Mouse (Mus musculus) stomach, embryonic 16.5 days (tissue): ENCODE results near the gene Raf1. TPM values are rescaled to one million over a fixed set of nuclear protein-coding genes. Genes with fewer than 3 reads are reported as not detected.
A peak's percentile ranks its signal among the peaks of the same experiment; 100 is the strongest.

Experiments used
- ATAC-seq: fragments of 200-750 bp; cut with Nextera tagmentation; 2 replicates; pipeline ENCODE4 v1.8.0; 2017; ENCODE audit warnings: moderate number of reproducible peaks, moderate TSS enrichment; ENCODE audit not compliant: insufficient read depth, low FRiP score
- H3K27ac ChIP-seq: fragments of 300-500 bp; sonication (generic); 2 replicates; pipeline ENCODE4 v1.5.1; 2014; ENCODE audit warnings: low read length
- H3K27me3 ChIP-seq: fragments of 300-500 bp; sonication (generic); 2 replicates; pipeline ENCODE4 v1.6.1; 2014; ENCODE audit warnings: low read length, control low read depth, mixed read lengths; ENCODE audit not compliant: control insufficient read depth, insufficient read depth
- H3K36me3 ChIP-seq: fragments of 300-500 bp; sonication (generic); 2 replicates; pipeline ENCODE4 v1.6.1; 2014; ENCODE audit warnings: low read length; ENCODE audit not compliant: control insufficient read depth, insufficient read depth
- H3K4me1 ChIP-seq: fragments of 300-500 bp; sonication (generic); 2 replicates; pipeline ENCODE4 v1.6.1; 2014; ENCODE audit warnings: low read length, control low read depth, mixed read lengths; ENCODE audit not compliant: control insufficient read depth, insufficient read depth
- H3K4me2 ChIP-seq: fragments of 300-500 bp; sonication (generic); 2 replicates; pipeline ENCODE4 v1.6.1; 2014; ENCODE audit warnings: low read depth, low read length, mixed read lengths
- H3K4me3 ChIP-seq: fragments of 300-500 bp; sonication (generic); replicated peaks from 2 replicates; pipeline ENCODE4 v1.5.1; 2014; ENCODE audit warnings: mild to moderate bottlenecking, low read length
- H3K9ac ChIP-seq: fragments of 300-500 bp; sonication (generic); 2 replicates; pipeline ENCODE4 v1.6.1; 2014; ENCODE audit warnings: low read length
- H3K9me3 ChIP-seq: fragments of 300-500 bp; sonication (generic); replicated peaks from 2 replicates; pipeline ENCODE4 v1.6.1; 2016; ENCODE audit warnings: low read length, control low read depth; ENCODE audit not compliant: control insufficient read depth
- WGBS: fragments of 180-500 bp; shearing (Covaris S2); extraction: QIAGEN DNeasy Blood & Tissue Kit; methylation state at CpG from one replicate; pipeline ENCODE4 v1.1.7; 2014; 5-methylcytosine and 5-hydroxymethylcytosine counted together
- polyA plus RNA-seq: library from polyadenylated mRNA; unstranded; fragments of >200 nt; fragmentation: Nextera tagmentation; extraction: Ambion mirVana; gene quantifications from 2 replicates; pipeline ENCODE4 v1.2.1, GENCODE M21; 2015

The Raf1 gene
- polyA plus RNA-seq, 1 experiment from 2014 or later, result 76.9 TPM

DNA sequence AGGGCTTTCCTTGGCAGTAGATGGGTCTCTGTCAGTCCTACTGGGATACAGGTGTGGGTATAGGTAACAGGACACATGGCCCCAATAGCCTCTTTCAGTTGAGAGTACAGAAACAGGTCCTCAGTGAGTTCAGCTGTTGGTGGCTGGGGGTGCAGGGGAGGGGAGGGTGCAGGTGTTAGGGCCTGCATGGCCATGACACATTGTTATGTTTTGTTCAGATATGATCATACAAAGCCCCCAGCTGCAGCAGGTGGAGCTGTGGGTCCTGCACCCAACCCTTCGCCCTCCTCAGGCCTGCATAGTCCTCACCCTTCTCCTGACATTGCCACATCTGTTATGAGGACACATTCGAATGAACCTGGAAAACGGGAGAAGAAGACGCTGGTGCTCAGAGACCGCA lies 66.1 kb downstream of the Raf1 start:
- H3K36me3 ChIP-seq, result no peaks in the 10 kb centered on the region
- no peak overlapping the region for H3K4me3 ChIP-seq
- no peaks in the 10 kb centered on the region for H3K4me1 ChIP-seq
- H3K4me2 ChIP-seq, result no peak overlapping the region
- 96% methylated on average over 5 of the region's 5 CpGs for WGBS
- no peaks in the 10 kb centered on the region for H3K27me3 ChIP-seq
- H3K27ac ChIP-seq, result no peak overlapping the region
- H3K9me3 ChIP-seq, result no peaks in the 10 kb centered on the region
- no peak overlapping the region for H3K9ac ChIP-seq
- ATAC-seq, result no peak

DNA sequence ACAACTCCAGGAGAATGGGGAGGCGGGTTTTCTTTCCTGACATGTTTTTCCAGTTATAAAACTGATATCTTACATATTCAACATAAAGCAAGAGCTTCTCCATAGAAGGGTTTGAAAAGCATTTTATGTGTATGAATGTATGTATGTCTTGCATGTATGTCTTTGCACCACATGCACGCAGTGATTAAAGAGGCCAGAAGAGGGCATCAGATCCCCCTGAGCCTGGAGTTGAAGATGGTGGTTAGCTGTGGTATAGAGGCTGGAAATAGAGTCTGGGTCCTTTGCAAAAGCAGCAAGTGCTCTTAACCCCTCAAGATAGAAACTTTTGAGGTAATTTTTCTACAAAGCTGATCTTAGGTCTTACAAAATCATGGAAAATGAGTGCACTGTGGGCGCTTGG lies 67.3 kb downstream of the Raf1 start:
- H3K4me2 ChIP-seq, result no peak overlapping the region
- H3K4me3 ChIP-seq, result no peak overlapping the region
- ATAC-seq, result no peak
- H3K9me3 ChIP-seq, result no peaks in the 10 kb centered on the region
- H3K36me3 ChIP-seq, result no peaks in the 10 kb centered on the region
- no peaks in the 10 kb centered on the region for H3K27me3 ChIP-seq
- H3K9ac ChIP-seq, result no peak overlapping the region
- WGBS, result 65% methylated on average over 3 of the region's 3 CpGs
- no peaks in the 10 kb centered on the region for H3K4me1 ChIP-seq
- no peak overlapping the region for H3K27ac ChIP-seq

DNA sequence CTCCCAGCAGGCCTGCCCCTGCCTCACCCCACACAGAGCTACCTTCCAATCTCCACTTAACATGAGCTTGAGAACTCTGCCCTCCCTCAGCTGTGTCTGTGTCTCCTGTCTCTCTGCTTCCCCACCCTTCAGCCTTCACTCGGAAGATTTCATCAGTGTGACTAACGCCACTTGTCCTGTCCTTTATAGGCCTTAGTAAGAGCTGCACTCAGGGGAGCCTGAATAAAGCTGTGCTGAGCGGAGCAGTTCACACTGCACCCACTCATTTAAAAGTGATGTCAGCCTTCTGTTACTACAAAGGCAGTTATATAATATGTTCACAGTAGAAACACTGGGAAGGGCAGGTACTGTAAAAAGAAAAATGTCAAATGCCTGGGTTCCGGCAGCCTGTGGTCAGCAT lies 69.0 kb downstream of the Raf1 start:
- H3K4me2 ChIP-seq, result no peak overlapping the region
- no peak for ATAC-seq
- no peak overlapping the region for H3K27ac ChIP-seq
- no peak overlapping the region for H3K4me3 ChIP-seq
- H3K9me3 ChIP-seq, result no peaks in the 10 kb centered on the region
- H3K4me1 ChIP-seq, result peaks cover 7% of the 10 kb centered on the region
- no peaks in the 10 kb centered on the region for H3K36me3 ChIP-seq
- no peaks in the 10 kb centered on the region for H3K27me3 ChIP-seq
- H3K9ac ChIP-seq, result no peak overlapping the region
- 77% methylated on average over 4 of the region's 4 CpGs for WGBS

DNA sequence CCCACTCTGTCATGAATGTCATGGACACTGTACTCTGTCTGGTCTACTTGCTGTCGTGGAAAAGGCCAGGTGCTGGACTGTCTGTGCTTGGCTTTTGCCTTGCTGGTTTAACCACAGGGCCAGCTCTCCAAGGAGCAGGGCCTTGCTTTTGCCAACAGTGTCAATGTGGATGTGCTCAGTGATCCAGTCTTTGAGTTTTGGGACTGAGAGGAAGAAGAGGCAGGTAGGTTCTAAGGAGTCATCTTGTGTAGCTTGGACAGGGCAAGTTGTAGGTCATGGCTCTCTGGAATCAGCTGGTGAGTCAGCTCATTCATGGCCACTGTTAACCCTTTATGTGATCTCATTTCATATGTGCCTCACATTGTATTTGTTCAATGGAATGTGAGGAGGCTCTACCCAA lies 70.0 kb downstream of the Raf1 start:
- Histone ChIP-seq H3K9me3 (no peaks in the 10 kb centered on the region), H3K4me1 (peaks cover 8% of the 10 kb centered on the region), H3K4me2 (no peak overlapping the region), H3K27me3 (no peaks in the 10 kb centered on the region), H3K27ac (no peak overlapping the region), H3K9ac (no peak overlapping the region), H3K4me3 (no peak overlapping the region), H3K36me3 (no peaks in the 10 kb centered on the region)
- no peak for ATAC-seq
- 75% methylated on average over 1 of the region's 1 CpGs for WGBS

DNA sequence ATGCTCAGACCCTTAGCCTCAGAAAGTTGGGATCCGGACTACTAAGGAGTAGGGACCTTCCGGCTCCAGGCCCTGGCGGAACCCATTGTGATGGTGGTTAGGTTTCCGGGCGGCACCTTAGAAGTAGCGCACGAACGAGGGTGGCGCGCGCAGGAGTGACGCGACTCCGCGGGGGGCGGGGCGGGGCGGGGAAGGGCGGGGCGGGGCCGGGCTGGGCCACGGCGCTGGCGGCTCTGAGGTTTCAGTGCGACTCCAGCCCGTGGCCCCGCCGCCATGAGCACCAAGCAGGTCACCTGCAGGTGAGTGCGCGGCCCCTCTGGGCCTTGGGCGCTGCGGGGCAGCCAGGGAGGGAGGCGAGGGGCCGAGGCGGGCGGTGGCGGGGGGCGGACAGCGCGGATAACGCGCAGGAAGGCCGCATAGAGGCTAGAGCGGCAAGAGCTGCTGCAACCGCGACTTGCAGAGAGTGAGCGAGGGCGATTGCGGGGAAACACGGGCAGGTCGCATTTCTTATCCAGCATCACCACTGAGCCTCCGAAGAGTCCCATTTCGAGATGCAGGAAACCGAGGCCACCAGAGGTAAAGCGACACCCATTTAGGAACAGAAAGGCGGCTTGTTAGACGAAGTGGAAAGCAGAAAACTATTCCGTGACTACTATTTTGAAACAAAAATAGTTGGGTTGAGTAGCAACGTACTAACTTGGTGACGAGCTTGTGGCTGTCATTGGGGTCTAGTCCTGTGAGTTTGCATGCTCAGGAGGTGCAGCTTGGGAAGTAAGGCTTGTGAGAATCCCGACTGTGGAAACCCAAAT lies 74.5 kb downstream of the Raf1 start, which contains the start of gene Mkrn2:
TSS of gene Mkrn2 (plus strand) at position 188 of the 809 bp plus-strand sequence.
- Histone ChIP-seq H3K27me3 (no peaks in the 10 kb centered on the region), H3K4me3 (peak within 1 kb of the TSS; percentile 92), H3K4me2 (peak within 1 kb of the TSS; percentile 80), H3K27ac (peak within 1 kb of the TSS; percentile 83), H3K9me3 (no peaks in the 10 kb centered on the region), H3K36me3 (no peaks in the 10 kb centered on the region), H3K4me1 (peaks cover 8% of the 10 kb centered on the region), H3K9ac (peak within 1 kb of the TSS; percentile 96)
- under 1% methylated on average over 60 of the region's 61 CpGs for WGBS
- peak; percentile 94 for ATAC-seq

DNA sequence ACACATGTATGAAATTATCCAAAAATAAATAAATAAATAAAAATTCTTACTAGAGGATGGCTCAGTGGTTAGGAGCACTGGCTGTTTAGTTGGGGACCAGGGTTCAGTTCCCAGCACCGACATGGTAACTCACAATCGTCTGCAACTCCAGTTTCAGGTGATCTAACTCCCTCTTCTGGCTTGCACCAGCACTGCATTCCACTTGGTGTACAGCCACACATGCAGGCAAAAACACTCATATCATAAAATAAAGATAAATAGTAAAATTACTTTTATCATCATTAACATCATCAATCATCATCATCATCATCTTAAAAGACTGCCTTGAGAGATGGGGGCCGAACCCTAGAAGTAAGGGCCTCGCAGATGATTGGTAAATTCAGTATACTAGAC lies 75.1 kb downstream of the Raf1 start:
- Histone ChIP-seq H3K9me3 (no peaks in the 10 kb centered on the region), H3K27me3 (no peaks in the 10 kb centered on the region), H3K27ac (no peak overlapping the region), H3K4me2 (peak overlapping the region; percentile 80), H3K4me3 (peak overlapping the region; percentile 92), H3K9ac (no peak overlapping the region), H3K36me3 (no peaks in the 10 kb centered on the region), H3K4me1 (peaks cover 8% of the 10 kb centered on the region)
- WGBS, result 62% methylated on average over 4 of the region's 4 CpGs
- no peak for ATAC-seq

DNA sequence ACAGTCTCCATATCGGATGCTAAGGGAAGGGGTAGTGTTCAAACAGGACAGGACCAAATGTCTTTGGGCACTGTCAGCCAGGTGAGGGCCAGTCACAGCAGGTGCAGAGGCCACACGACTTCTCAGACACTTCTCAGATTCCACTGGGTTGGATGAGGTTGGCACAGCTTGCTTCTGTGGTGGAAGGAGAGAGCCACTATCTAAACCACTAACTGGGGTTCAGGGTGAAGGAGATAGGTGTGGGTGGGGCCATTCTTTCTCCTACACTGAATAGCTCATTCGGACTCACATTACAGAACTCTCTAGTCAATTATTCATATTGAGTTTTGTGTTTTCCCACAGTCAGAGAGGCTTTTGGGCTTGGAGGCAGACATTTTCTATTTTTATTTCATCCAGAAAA lies 80.8 kb downstream of the Raf1 start:
- peaks cover 3% of the 10 kb centered on the region; the same call in 1 of the 2 replicates for H3K4me1 ChIP-seq
- no peaks in the 10 kb centered on the region for H3K27me3 ChIP-seq
- H3K9me3 ChIP-seq, result no peaks in the 10 kb centered on the region
- no peak overlapping the region for H3K27ac ChIP-seq
- WGBS, result 67% methylated on average over 3 of the region's 3 CpGs
- ATAC-seq, result no peak
- no peak overlapping the region for H3K9ac ChIP-seq
- H3K4me3 ChIP-seq, result no peak overlapping the region
- no peak overlapping the region for H3K4me2 ChIP-seq
- no peaks in the 10 kb centered on the region for H3K36me3 ChIP-seq

DNA sequence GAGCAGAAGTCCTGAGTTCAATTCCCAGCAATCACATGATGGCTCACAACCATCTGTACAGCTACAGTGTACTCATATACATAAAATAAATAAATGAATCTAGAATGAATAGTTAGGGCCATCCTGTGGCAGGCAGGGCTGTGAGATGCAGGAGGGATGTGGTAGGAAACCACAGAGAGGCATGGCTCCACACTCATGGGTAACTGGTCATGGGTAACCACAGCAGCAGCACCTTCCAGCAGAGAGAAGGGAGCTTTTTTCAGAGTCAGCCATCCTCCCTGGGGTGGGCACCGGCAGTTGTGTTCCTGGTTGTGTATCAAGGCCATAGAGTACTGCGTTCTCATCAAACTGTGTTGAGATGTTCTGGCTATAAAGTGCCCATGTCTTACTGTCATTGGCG lies 82.0 kb downstream of the Raf1 start:
- H3K9ac ChIP-seq, result no peak overlapping the region
- peaks cover 3% of the 10 kb centered on the region; the same call in 1 of the 2 replicates for H3K4me1 ChIP-seq
- no peak overlapping the region for H3K4me2 ChIP-seq
- no peak overlapping the region for H3K27ac ChIP-seq
- WGBS, result 70% methylated on average over 3 of the region's 3 CpGs
- no peak overlapping the region for H3K4me3 ChIP-seq
- H3K36me3 ChIP-seq, result no peaks in the 10 kb centered on the region
- ATAC-seq, result no peak
- no peaks in the 10 kb centered on the region for H3K27me3 ChIP-seq
- H3K9me3 ChIP-seq, result no peaks in the 10 kb centered on the region

DNA sequence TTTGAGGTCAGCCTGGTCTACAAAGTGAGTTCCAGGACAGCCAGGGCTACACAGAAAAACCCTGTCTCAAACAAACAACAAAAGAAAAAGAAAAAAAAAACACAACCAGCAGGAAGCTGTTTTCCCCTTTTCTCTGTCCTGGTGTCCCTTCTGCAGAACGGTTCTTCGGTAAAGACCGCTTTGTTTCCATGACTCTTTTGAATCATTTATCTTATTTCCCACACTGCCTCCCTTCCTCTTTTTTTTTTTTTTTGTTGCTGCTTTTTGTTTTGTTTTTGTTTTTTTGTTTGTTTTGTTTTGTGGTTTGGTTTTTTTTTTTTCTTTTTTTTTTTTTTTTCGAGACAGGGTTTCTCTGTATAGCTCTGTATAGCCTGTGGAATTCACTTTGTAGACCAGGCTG lies 83.2 kb downstream of the Raf1 start:
- H3K4me3 ChIP-seq, result no peak overlapping the region
- no peak overlapping the region for H3K9ac ChIP-seq
- 71% methylated on average over 4 of the region's 4 CpGs for WGBS
- no peaks in the 10 kb centered on the region for H3K27me3 ChIP-seq
- no peak for ATAC-seq
- H3K9me3 ChIP-seq, result no peaks in the 10 kb centered on the region
- peaks cover 3% of the 10 kb centered on the region; the same call in 1 of the 2 replicates for H3K4me1 ChIP-seq
- no peak overlapping the region for H3K4me2 ChIP-seq
- no peak overlapping the region for H3K27ac ChIP-seq
- no peaks in the 10 kb centered on the region for H3K36me3 ChIP-seq
